Mouse (Mus musculus) forebrain, embryonic 15.5 days (tissue): ENCODE results near the gene Nrl. TPM values are rescaled to one million over a fixed set of nuclear protein-coding genes. Genes with fewer than 3 reads are reported as not detected.
A peak's percentile ranks its signal among the peaks of the same experiment; 100 is the strongest.

ENCODE experiments used
- ATAC-seq: fragments of 200-750 bp; cut with Nextera tagmentation; replicated peaks from 2 replicates; pipeline ENCODE4 v1.8.0; 2017; ENCODE audit warnings: mild to moderate bottlenecking, moderate TSS enrichment, moderate library complexity
- H3K27ac ChIP-seq: fragments of 300-500 bp; sonication (generic); replicated peaks from 2 replicates; pipeline ENCODE4 v1.5.1; 2015; ENCODE audit warnings: mild to moderate bottlenecking, inconsistent platforms
- H3K27me3 ChIP-seq: fragments of 300-500 bp; sonication (generic); 2 replicates; pipeline ENCODE4 v1.6.1; 2015; ENCODE audit warnings: inconsistent platforms
- H3K36me3 ChIP-seq: fragments of 300-500 bp; sonication (generic); 2 replicates; pipeline ENCODE4 v1.6.1; 2015; ENCODE audit warnings: mild to moderate bottlenecking, inconsistent platforms
- H3K4me1 ChIP-seq: fragments of 300-500 bp; sonication (generic); 2 replicates; pipeline ENCODE4 v1.6.1; 2015; ENCODE audit warnings: inconsistent platforms
- H3K4me2 ChIP-seq: fragments of 300-500 bp; sonication (generic); replicated peaks from 2 replicates; pipeline ENCODE4 v1.6.1; 2015; ENCODE audit warnings: mild to moderate bottlenecking, inconsistent platforms
- H3K4me3 ChIP-seq: fragments of 300-500 bp; sonication (generic); 2 replicates; pipeline ENCODE4 v1.5.1; 2015; ENCODE audit warnings: mild to moderate bottlenecking, inconsistent platforms
- H3K9ac ChIP-seq: fragments of 300-500 bp; sonication (generic); replicated peaks from 2 replicates; pipeline ENCODE4 v1.6.1; 2015; ENCODE audit warnings: mild to moderate bottlenecking, inconsistent platforms
- H3K9me3 ChIP-seq: fragments of 300-500 bp; sonication (generic); 2 replicates; pipeline ENCODE4 v1.6.1; 2016; ENCODE audit warnings: inconsistent platforms
- WGBS: fragments of 180-500 bp; shearing (Covaris S2); methylation state at CpG from one replicate; pipeline ENCODE4 v1.1.7; 2015; ENCODE audit warnings: mixed read lengths; 5-methylcytosine and 5-hydroxymethylcytosine counted together
- polyA plus RNA-seq: library from polyadenylated mRNA; unstranded; fragments of >200 nt; fragmentation: Nextera tagmentation; extraction: Ambion mirVana; gene quantifications from 2 replicates; pipeline ENCODE4 v1.2.1, GENCODE M21; 2015

Nrl gene
- polyA plus RNA-seq, 1 experiment from 2014 or later, result 0.09 TPM

GRCm38 (mm10) chr14:55496761-55497448 lies 27.9 kb downstream of the Nrl start:
- H3K9me3 ChIP-seq, result no peaks in the 10 kb centered on the region
- H3K9ac ChIP-seq, result no peak overlapping the region
- no peaks in the 10 kb centered on the region for H3K27me3 ChIP-seq
- H3K4me1 ChIP-seq, result peaks cover 26% of the 10 kb centered on the region
- WGBS, result 81% methylated on average over 16 of the region's 16 CpGs
- no peak overlapping the region for H3K4me3 ChIP-seq
- H3K4me2 ChIP-seq, result no peak overlapping the region
- peak; percentile 8; the same call in 1 of the 2 replicates for ATAC-seq
- peaks cover 67% of the 10 kb centered on the region for H3K36me3 ChIP-seq
- no peak overlapping the region for H3K27ac ChIP-seq

GRCm38 (mm10) chr14:55495509-55496240 lies 29.1 kb downstream of the Nrl start:
- no peak for ATAC-seq
- Histone ChIP-seq H3K9ac (no peak overlapping the region), H3K36me3 (peaks cover 56% of the 10 kb centered on the region), H3K9me3 (no peaks in the 10 kb centered on the region), H3K4me1 (peaks cover 30% of the 10 kb centered on the region), H3K27ac (no peak overlapping the region), H3K4me3 (no peak overlapping the region), H3K27me3 (no peaks in the 10 kb centered on the region), H3K4me2 (no peak overlapping the region)
- WGBS, result 75% methylated on average over 20 of the region's 20 CpGs

GRCm38 (mm10) chr14:55492103-55492502 lies 32.7 kb downstream of the Nrl start:
- peak; percentile 15 for ATAC-seq
- 33% methylated on average over 3 of the region's 3 CpGs for WGBS
- Histone ChIP-seq H3K36me3 (peaks cover 32% of the 10 kb centered on the region), H3K4me2 (peak overlapping the region; percentile 60), H3K9me3 (no peaks in the 10 kb centered on the region), H3K4me3 (peak overlapping the region; percentile 81), H3K27ac (peak overlapping the region; percentile 96), H3K9ac (peak overlapping the region; percentile 91; the same call in 1 of the 2 replicates), H3K27me3 (no peaks in the 10 kb centered on the region), H3K4me1 (peaks cover 36% of the 10 kb centered on the region)

- ATAC-seq, result peak; percentile 71
- Histone ChIP-seq H3K9me3 (no peaks in the 10 kb centered on the region), H3K9ac (peak overlapping the region; percentile 91), H3K27me3 (no peaks in the 10 kb centered on the region), H3K36me3 (peaks cover 27% of the 10 kb centered on the region), H3K4me2 (peak overlapping the region; percentile 60), H3K4me1 (peaks cover 36% of the 10 kb centered on the region), H3K4me3 (peak overlapping the region; percentile 81), H3K27ac (peak overlapping the region; percentile 96)
- WGBS, result under 1% methylated on average over 27 of the region's 30 CpGs
Observed at GRCm38 (mm10) chr14:55491291-55491833, 33.4 kb downstream of the Nrl start.

GRCm38 (mm10) chr14:55490361-55491201 lies 34.2 kb downstream of the Nrl start, which contains the start of gene Carmil3:
Gene Carmil3 (plus strand): TSS chr14:55490651.
- peak; percentile 90 for ATAC-seq

GRCm38 (mm10) chr14:55486836-55487235 lies 37.9 kb downstream of the Nrl start:
- Histone ChIP-seq H3K9me3 (no peaks in the 10 kb centered on the region), H3K4me2 (no peak overlapping the region), H3K27me3 (no peaks in the 10 kb centered on the region), H3K27ac (no peak overlapping the region), H3K9ac (no peak overlapping the region), H3K4me1 (peaks cover 28% of the 10 kb centered on the region), H3K4me3 (no peak overlapping the region), H3K36me3 (no peaks in the 10 kb centered on the region)
- ATAC-seq, result no peak
- 90% methylated on average over 8 of the region's 8 CpGs for whole genome bisulfite sequencing

More at GRCm38 (mm10) chr14:55490361-55491201, 34.2 kb downstream of the Nrl start, which contains the start of gene Carmil3:
- peaks cover 33% of the 10 kb centered on the region for H3K4me1 ChIP-seq
- WGBS, result under 1% methylated on average over 67 of the region's 68 CpGs
- peak within 1 kb of the TSS; percentile 60 for H3K4me2 ChIP-seq
- no peaks in the 10 kb centered on the region for H3K9me3 ChIP-seq
- peak within 1 kb of the TSS; percentile 91 for H3K9ac ChIP-seq
- H3K36me3 ChIP-seq, result peaks cover 19% of the 10 kb centered on the region
- peak within 1 kb of the TSS; percentile 81 for H3K4me3 ChIP-seq
- peak within 1 kb of the TSS; percentile 96 for H3K27ac ChIP-seq
- no peaks in the 10 kb centered on the region for H3K27me3 ChIP-seq

- Histone ChIP-seq H3K4me2 (no peak overlapping the region), H3K9ac (no peak overlapping the region), H3K4me3 (no peak overlapping the region), H3K27ac (peak overlapping the region; percentile 87), H3K4me1 (peaks cover 16% of the 10 kb centered on the region), H3K36me3 (no peaks in the 10 kb centered on the region), H3K27me3 (no peaks in the 10 kb centered on the region), H3K9me3 (no peaks in the 10 kb centered on the region)
- 32% methylated on average over 5 of the region's 5 CpGs for WGBS
- peak; percentile 92 for ATAC-seq
Observed at GRCm38 (mm10) chr14:55484430-55485085, 40.2 kb downstream of the Nrl start.

GRCm38 (mm10) chr14:55479629-55480028 lies 45.2 kb downstream of the Nrl start:
- Histone ChIP-seq H3K9ac (no peak overlapping the region), H3K36me3 (no peaks in the 10 kb centered on the region), H3K27me3 (no peaks in the 10 kb centered on the region), H3K4me1 (peaks cover 14% of the 10 kb centered on the region), H3K9me3 (no peaks in the 10 kb centered on the region), H3K4me2 (peak overlapping the region; percentile 52; the same call in 1 of the 2 replicates), H3K27ac (no peak overlapping the region), H3K4me3 (no peak overlapping the region)
- ATAC-seq, result no peak
- 94% methylated on average over 10 of the region's 10 CpGs for WGBS

GRCm38 (mm10) chr14:55478651-55479599 lies 45.9 kb downstream of the Nrl start, which contains the start of gene Dhrs4:
Gene Dhrs4 (plus strand): TSS chr14:55478758.
- Histone ChIP-seq H3K27ac (peak within 1 kb of the TSS; percentile 71), H3K4me2 (peak within 1 kb of the TSS; percentile 52), H3K4me3 (peak within 1 kb of the TSS; percentile 64), H3K27me3 (no peaks in the 10 kb centered on the region), H3K9me3 (no peaks in the 10 kb centered on the region), H3K36me3 (no peaks in the 10 kb centered on the region), H3K4me1 (peaks cover 7% of the 10 kb centered on the region), H3K9ac (peak within 1 kb of the TSS; percentile 69)
- WGBS, result 1% methylated on average over 38 of the region's 38 CpGs
- peak; percentile 95 for ATAC-seq

GRCm38 (mm10) chr14:55477829-55478228 lies 47.0 kb downstream of the Nrl start:
- no peaks in the 10 kb centered on the region for H3K36me3 ChIP-seq
- 0 out of 2 replicates have a peak, but pooled peaks have one; percentile 6 for ATAC-seq
- no peaks in the 10 kb centered on the region for H3K9me3 ChIP-seq
- H3K27ac ChIP-seq, result no peak overlapping the region
- H3K27me3 ChIP-seq, result no peaks in the 10 kb centered on the region
- H3K4me2 ChIP-seq, result no peak overlapping the region
- no peak overlapping the region for H3K4me3 ChIP-seq
- H3K9ac ChIP-seq, result no peak overlapping the region
- 91% methylated on average over 5 of the region's 5 CpGs for WGBS
- peaks cover 6% of the 10 kb centered on the region; the same call in 1 of the 2 replicates for H3K4me1 ChIP-seq
